Mouse (Mus musculus): ENCODE data around the gene Fads3. TPM values are rescaled to one million over a fixed set of nuclear protein-coding genes. Genes with fewer than 3 reads are reported as not detected.

Fads3 gene
- polyA plus RNA-seq, 1 experiment from 2014 or later = 64.1 TPM

- H3K36me3 ChIP-seq = no peaks in the 10 kb centered on the region
- H3K4me1 ChIP-seq = 0 out of 2 replicates have a peak, but pooled peaks cover 6% of the 10 kb centered on the region
- H3K27me3 ChIP-seq = no peaks in the 10 kb centered on the region
- no peak for ATAC-seq (ENCODE audit: borderline replicate concordance, extremely low read depth, low FRiP score, low TSS enrichment)
- no peak overlapping the region for H3K9ac ChIP-seq
- no peak overlapping the region for H3K27ac ChIP-seq
- H3K4me3 ChIP-seq = no peak overlapping the region
- 56% methylated on average over 5 of the region's 5 CpGs for WGBS
- H3K9me3 ChIP-seq = no peaks in the 10 kb centered on the region
- no peak overlapping the region for H3K4me2 ChIP-seq
These were observed 65.8 kb downstream of the Fads3 start for GRCm38 (mm10) chr19:10107051-10107611.

GRCm38 (mm10) chr19:10108129-10108528, 66.8 kb downstream of the Fads3 start:
- Histone ChIP-seq H3K4me3 (no peak overlapping the region), H3K9me3 (no peaks in the 10 kb centered on the region), H3K9ac (no peak overlapping the region), H3K4me1 (no peaks in the 10 kb centered on the region), H3K27me3 (no peaks in the 10 kb centered on the region), H3K4me2 (no peak overlapping the region), H3K36me3 (no peaks in the 10 kb centered on the region), H3K27ac (no peak overlapping the region)
- ATAC-seq (ENCODE audit: borderline replicate concordance, extremely low read depth, low FRiP score, low TSS enrichment) = no peak
- WGBS = 95% methylated on average over 1 of the region's 1 CpGs

GRCm38 (mm10) chr19:10108666-10109065, 67.3 kb downstream of the Fads3 start:
- Histone ChIP-seq H3K4me2 (no peak overlapping the region), H3K9me3 (no peaks in the 10 kb centered on the region), H3K36me3 (no peaks in the 10 kb centered on the region), H3K9ac (no peak overlapping the region), H3K27me3 (no peaks in the 10 kb centered on the region), H3K4me3 (no peak overlapping the region), H3K27ac (no peak overlapping the region), H3K4me1 (no peaks in the 10 kb centered on the region)
- ATAC-seq (ENCODE audit: borderline replicate concordance, extremely low read depth, low FRiP score, low TSS enrichment) = no peak
- WGBS = 87% methylated on average over 2 of the region's 2 CpGs

Other genes starting within 250 kb of the Fads3 start
- not detected in 2 replicates for gene Scgb2a2, start 194.0 kb upstream of the Fads3 start, polyA plus RNA-seq (2015; fragmentation: Nextera tagmentation; extraction: Ambion mirVana)
- gene Incenp, start 142.0 kb upstream of the Fads3 start, polyA plus RNA-seq (2015; fragmentation: Nextera tagmentation; extraction: Ambion mirVana) = 131 and 132 TPM in 2 replicates
- gene Fth1, start 61.0 kb upstream of the Fads3 start, polyA plus RNA-seq (2015; fragmentation: Nextera tagmentation; extraction: Ambion mirVana) = 1,860 and 1,896 TPM in 2 replicates
- 1.1 TPM in 2 replicates for gene Best1, start 39.9 kb upstream of the Fads3 start, polyA plus RNA-seq (2015; fragmentation: Nextera tagmentation; extraction: Ambion mirVana)
- gene Rab3il1, start 39.9 kb upstream of the Fads3 start, polyA plus RNA-seq (2015; fragmentation: Nextera tagmentation; extraction: Ambion mirVana) = 31.5 and 33.1 TPM in 2 replicates
- 98.0 and 99.3 TPM in 2 replicates for gene Fads2, start 60.2 kb downstream of the Fads3 start, polyA plus RNA-seq (2015; fragmentation: Nextera tagmentation; extraction: Ambion mirVana)
- 101 and 106 TPM in 2 replicates for gene Fads1, start 141.3 kb downstream of the Fads3 start, polyA plus RNA-seq (2015; fragmentation: Nextera tagmentation; extraction: Ambion mirVana)
- gene Tmem258, start 162.4 kb downstream of the Fads3 start, polyA plus RNA-seq (2015; fragmentation: Nextera tagmentation; extraction: Ambion mirVana) = 440 and 459 TPM in 2 replicates
- gene Fen1, start 162.6 kb downstream of the Fads3 start, polyA plus RNA-seq (2015; fragmentation: Nextera tagmentation; extraction: Ambion mirVana) = 119 and 120 TPM in 2 replicates
- gene Myrf, start 199.2 kb downstream of the Fads3 start, polyA plus RNA-seq (2015; fragmentation: Nextera tagmentation; extraction: Ambion mirVana) = 5.6 and 6.5 TPM in 2 replicates